Mouse (Mus musculus): ENCODE data around the gene Col23a1. TPM values are rescaled to one million over a fixed set of nuclear protein-coding genes. Genes with fewer than 3 reads are reported as not detected.

Gene Col23a1
- polyA plus RNA-seq, 1 experiment: 5.3 TPM

DNA sequence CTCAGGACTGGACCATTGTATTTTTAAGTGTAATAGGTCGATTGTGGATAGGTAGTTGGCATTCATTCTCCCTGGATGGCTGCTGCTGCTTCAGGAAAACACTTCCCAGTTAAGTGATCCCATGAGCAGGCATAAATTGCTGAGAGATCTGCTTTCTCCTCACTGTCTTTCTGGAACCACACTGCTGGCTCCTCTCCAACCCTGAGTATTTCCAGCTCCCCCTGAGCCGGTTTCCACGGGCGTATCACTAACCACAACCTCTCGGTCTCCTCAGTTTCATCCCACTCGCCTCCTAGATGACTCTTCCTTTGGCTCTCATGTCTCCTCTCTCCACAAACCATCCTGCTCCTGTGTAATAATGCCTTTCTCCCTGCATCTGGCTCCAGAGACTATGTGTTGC lies 228.9 kb downstream of the Col23a1 start:
- 64% methylated on average over 6 of the region's 6 CpGs for WGBS
- no peak for DNase-seq

DNA sequence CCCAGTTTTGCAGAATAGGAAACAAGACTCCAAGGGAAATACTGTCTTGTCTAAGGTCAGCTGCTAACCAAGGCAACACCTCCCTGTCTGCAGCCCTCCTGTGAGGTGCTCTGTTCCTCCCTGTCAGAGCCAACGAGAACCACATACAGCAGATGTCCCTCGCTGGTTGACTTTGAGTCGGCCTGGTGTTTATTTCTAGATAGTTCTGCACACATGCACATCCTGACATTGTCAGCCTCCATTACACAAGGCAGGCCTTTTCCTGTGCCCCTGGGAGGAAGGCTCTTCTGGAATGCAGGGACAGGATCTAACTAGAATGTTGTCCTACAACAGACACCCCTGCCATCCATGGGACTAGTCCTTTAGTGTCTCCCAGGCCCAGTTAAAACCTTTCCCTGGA lies 231.7 kb downstream of the Col23a1 start:
- DNase-seq: no peak
- Histone ChIP-seq H3K4me3 (replicated peaks; ENCODE audit: insufficient read depth, low read depth, low read length) (no peak overlapping the region), H3K4me1 (ENCODE audit: control insufficient read depth, insufficient read depth, low read length) (no peaks in the 10 kb centered on the region), H3K27me3 (ENCODE audit: control insufficient read depth, insufficient read depth, low read length) (no peaks in the 10 kb centered on the region), H3K27ac (ENCODE audit: insufficient read depth, low read length) (no peak overlapping the region)
- TF ChIP-seq POLR2A (IDR thresholded peaks at IDR 0.05; ENCODE audit: borderline replicate concordance, insufficient read depth, low read length) (no peak), CTCF (IDR thresholded peaks at IDR 0.05; ENCODE audit: borderline replicate concordance, insufficient read depth, low read depth, low read length) (no peak)
- WGBS: 70% methylated on average over 3 of the region's 3 CpGs

More for the DNA sequence above, 228.9 kb downstream of the Col23a1 start:
- Histone ChIP-seq H3K27ac (ENCODE audit: insufficient read depth, low read length) (no peak overlapping the region), H3K27me3 (ENCODE audit: control insufficient read depth, insufficient read depth, low read length) (no peaks in the 10 kb centered on the region), H3K4me1 (ENCODE audit: control insufficient read depth, insufficient read depth, low read length) (no peaks in the 10 kb centered on the region), H3K4me3 (replicated peaks; ENCODE audit: insufficient read depth, low read depth, low read length) (no peak overlapping the region)
- no peak for TF ChIP-seq POLR2A (IDR thresholded peaks at IDR 0.05; ENCODE audit: borderline replicate concordance, insufficient read depth, low read length)
- TF ChIP-seq CTCF (IDR thresholded peaks at IDR 0.05; ENCODE audit: borderline replicate concordance, insufficient read depth, low read depth, low read length): no peak

DNA sequence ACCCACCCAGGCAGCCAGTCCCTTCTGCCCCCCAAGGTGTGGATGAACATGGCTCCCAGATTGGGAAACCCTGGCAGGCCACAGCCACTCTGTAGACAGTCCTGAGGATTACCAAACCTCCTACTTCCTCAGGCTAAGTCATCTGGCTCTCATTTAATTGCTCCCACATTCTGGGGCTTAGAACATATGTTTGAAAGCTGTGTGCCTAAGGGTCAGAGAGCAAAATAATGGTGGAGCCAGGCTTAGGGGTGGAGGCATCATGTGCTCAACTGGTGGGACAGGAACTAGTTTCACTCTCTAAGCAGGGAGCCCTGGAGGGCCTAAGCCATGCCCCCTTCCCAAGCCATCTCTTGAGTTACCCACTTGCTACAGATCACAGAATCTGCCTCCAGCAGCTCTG lies 233.5 kb downstream of the Col23a1 start:
- no peak overlapping the region for H3K27ac ChIP-seq (ENCODE audit: insufficient read depth, low read length)
- TF ChIP-seq CTCF (IDR thresholded peaks at IDR 0.05; ENCODE audit: borderline replicate concordance, insufficient read depth, low read depth, low read length) (no peak), POLR2A (IDR thresholded peaks at IDR 0.05; ENCODE audit: borderline replicate concordance, insufficient read depth, low read length) (no peak)

DNA sequence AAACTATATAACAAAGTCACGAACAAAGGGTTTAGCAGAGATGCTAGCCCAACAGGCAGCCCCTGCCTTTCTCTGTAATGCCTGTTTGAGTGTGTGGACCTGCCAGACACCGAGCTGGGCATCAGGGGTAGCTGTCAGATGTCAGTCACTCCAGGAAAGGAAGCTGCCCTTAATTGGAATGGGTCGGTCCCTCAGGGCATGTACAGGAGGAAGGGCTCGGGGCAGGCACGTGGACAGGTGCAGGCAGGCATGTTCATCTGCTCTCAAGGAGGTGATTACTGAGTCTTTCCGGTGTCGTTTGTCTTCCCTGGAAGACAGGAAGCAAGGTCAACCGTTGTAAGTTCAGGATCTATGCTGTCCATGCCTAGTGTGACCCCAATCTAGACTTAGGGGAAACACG lies 233.9 kb downstream of the Col23a1 start:
- Histone ChIP-seq H3K4me3 (replicated peaks; ENCODE audit: insufficient read depth, low read depth, low read length) (no peak overlapping the region), H3K4me1 (ENCODE audit: control insufficient read depth, insufficient read depth, low read length) (no peaks in the 10 kb centered on the region), H3K27ac (ENCODE audit: insufficient read depth, low read length) (no peak overlapping the region), H3K27me3 (ENCODE audit: control insufficient read depth, insufficient read depth, low read length) (no peaks in the 10 kb centered on the region)
- 81% methylated on average over 9 of the region's 9 CpGs for WGBS
- DNase-seq: no peak
- TF ChIP-seq CTCF (IDR thresholded peaks at IDR 0.05; ENCODE audit: borderline replicate concordance, insufficient read depth, low read depth, low read length) (no peak), POLR2A (IDR thresholded peaks at IDR 0.05; ENCODE audit: borderline replicate concordance, insufficient read depth, low read length) (no peak)

More for the DNA sequence above, 233.5 kb downstream of the Col23a1 start:
- no peak for DNase-seq
- no peaks in the 10 kb centered on the region for H3K27me3 ChIP-seq (ENCODE audit: control insufficient read depth, insufficient read depth, low read length)
- no peaks in the 10 kb centered on the region for H3K4me1 ChIP-seq (ENCODE audit: control insufficient read depth, insufficient read depth, low read length)
- no peak overlapping the region for H3K4me3 ChIP-seq (replicated peaks; ENCODE audit: insufficient read depth, low read depth, low read length)

DNA sequence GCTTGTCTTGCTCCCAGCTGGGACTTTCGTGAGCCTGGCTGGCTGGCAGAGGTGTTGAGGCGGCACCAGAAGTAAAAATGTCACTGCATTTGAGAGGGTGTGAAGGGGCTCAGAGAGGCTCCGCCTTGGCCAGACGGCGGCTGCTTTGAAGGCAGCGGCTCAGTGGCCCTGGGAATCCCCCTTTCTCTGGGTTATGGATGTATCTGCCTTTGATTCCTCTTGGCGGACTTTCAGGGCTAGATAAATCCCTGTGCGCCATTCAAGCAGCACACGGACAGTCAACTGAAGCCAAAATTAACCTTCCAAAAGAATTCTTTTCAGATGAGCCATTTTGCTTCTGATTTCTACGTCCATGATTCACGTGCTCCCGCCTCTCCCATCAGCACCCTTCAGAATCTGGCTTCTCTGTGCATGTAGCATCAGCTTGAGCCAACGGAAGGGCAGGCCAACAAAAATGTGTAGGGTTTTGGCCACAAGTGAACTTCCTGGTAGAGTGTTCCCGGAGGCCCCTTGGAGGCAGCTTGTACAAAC lies 237.0 kb downstream of the Col23a1 start:
- DNase-seq: no peak
- TF ChIP-seq POLR2A (IDR thresholded peaks at IDR 0.05; ENCODE audit: borderline replicate concordance, insufficient read depth, low read length): no peak
- TF ChIP-seq CTCF (IDR thresholded peaks at IDR 0.05; ENCODE audit: borderline replicate concordance, insufficient read depth, low read depth, low read length): no peak
- Histone ChIP-seq H3K4me1 (ENCODE audit: control insufficient read depth, insufficient read depth, low read length) (no peaks in the 10 kb centered on the region), H3K27ac (ENCODE audit: insufficient read depth, low read length) (no peak overlapping the region), H3K27me3 (ENCODE audit: control insufficient read depth, insufficient read depth, low read length) (no peaks in the 10 kb centered on the region), H3K4me3 (replicated peaks; ENCODE audit: insufficient read depth, low read depth, low read length) (no peak overlapping the region)
- WGBS: 15% methylated on average over 14 of the region's 14 CpGs

DNA sequence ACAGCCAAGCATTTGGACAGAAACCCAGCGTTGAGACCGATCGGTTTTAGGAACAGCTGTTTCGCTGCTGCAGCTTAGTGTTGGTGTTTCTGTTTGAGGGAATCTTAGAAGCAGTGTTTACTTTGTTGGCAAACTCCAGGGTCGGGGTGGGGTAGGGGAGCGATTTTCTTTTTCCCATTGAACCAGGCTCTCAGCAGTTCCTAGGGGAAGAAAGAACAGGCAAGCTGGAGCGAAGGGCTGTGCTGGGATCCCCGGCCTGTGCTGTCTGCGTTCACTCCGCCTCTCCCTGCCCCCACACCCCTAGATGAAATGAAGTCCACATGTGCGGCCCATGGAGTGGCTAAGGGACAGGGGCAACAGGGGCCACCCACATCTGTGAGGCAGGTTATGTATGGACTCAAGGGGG lies 243.4 kb downstream of the Col23a1 start:
- TF ChIP-seq CTCF (IDR thresholded peaks at IDR 0.05; ENCODE audit: borderline replicate concordance, insufficient read depth, low read depth, low read length) (no peak), POLR2A (IDR thresholded peaks at IDR 0.05; ENCODE audit: borderline replicate concordance, insufficient read depth, low read length) (no peak)
- DNase-seq: no peak
- WGBS: 75% methylated on average over 11 of the region's 11 CpGs
- no peak overlapping the region for H3K4me3 ChIP-seq (replicated peaks; ENCODE audit: insufficient read depth, low read depth, low read length)
- H3K4me1 ChIP-seq (ENCODE audit: control insufficient read depth, insufficient read depth, low read length): no peaks in the 10 kb centered on the region
- no peaks in the 10 kb centered on the region for H3K27me3 ChIP-seq (ENCODE audit: control insufficient read depth, insufficient read depth, low read length)
- H3K27ac ChIP-seq (ENCODE audit: insufficient read depth, low read length): no peak overlapping the region

DNA sequence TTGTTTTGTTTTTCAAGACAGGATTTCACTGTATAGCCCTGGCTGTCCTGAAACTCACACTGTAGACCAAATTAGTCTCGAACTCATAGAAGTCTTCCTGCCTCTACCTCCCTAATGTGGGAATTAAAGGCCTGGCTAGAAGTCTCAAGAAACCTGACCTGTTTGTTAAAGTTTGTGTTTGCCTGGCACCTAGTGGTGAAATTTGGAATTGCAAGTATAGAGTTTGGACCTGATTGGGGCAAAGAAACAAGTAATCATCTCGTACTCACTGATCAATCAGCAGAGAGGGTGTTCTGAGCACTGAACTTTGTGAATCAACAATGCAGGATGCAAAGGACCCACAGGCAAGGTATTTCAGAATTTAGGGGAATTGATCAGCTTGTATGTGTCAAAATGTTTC lies 244.6 kb downstream of the Col23a1 start:
- Histone ChIP-seq H3K27me3 (ENCODE audit: control insufficient read depth, insufficient read depth, low read length) (no peaks in the 10 kb centered on the region), H3K4me3 (replicated peaks; ENCODE audit: insufficient read depth, low read depth, low read length) (no peak overlapping the region), H3K4me1 (ENCODE audit: control insufficient read depth, insufficient read depth, low read length) (no peaks in the 10 kb centered on the region), H3K27ac (ENCODE audit: insufficient read depth, low read length) (no peak overlapping the region)
- 23% methylated on average over 2 of the region's 2 CpGs for WGBS
- TF ChIP-seq CTCF (IDR thresholded peaks at IDR 0.05; ENCODE audit: borderline replicate concordance, insufficient read depth, low read depth, low read length): peak; percentile 34; the same call in 1 of the 2 replicates
- no peak for TF ChIP-seq POLR2A (IDR thresholded peaks at IDR 0.05; ENCODE audit: borderline replicate concordance, insufficient read depth, low read length)
- DNase-seq: peak; percentile 25 to 30

DNA sequence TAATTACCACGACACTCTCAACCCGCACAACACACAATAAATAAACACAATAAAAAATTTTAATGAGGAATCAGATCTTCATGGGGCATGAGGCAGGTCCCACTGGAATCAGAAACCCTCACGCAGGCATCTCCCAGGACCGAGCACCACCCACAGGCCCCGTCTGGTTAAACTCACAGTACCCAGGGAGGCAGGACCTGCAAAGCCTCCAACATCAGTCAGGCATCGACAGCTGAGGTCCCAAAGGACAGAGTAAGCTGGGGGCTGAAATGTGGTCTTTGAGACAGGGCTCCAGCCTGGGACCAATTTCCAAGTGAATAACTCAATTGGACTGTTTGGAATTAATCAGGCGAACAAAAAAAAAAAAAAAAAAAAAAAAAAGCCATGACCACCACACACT lies 248.7 kb downstream of the Col23a1 start:
- Histone ChIP-seq H3K27ac (ENCODE audit: insufficient read depth, low read length) (no peak overlapping the region), H3K4me1 (ENCODE audit: control insufficient read depth, insufficient read depth, low read length) (no peaks in the 10 kb centered on the region), H3K4me3 (replicated peaks; ENCODE audit: insufficient read depth, low read depth, low read length) (no peak overlapping the region), H3K27me3 (ENCODE audit: control insufficient read depth, insufficient read depth, low read length) (no peaks in the 10 kb centered on the region)
- no peak for DNase-seq
- WGBS: 63% methylated on average over 7 of the region's 7 CpGs
- TF ChIP-seq CTCF (IDR thresholded peaks at IDR 0.05; ENCODE audit: borderline replicate concordance, insufficient read depth, low read depth, low read length) (no peak), POLR2A (IDR thresholded peaks at IDR 0.05; ENCODE audit: borderline replicate concordance, insufficient read depth, low read length) (no peak)
